8 mouse cellular contexts compared by ENCODE assay signal in the genomic region with DNA sequence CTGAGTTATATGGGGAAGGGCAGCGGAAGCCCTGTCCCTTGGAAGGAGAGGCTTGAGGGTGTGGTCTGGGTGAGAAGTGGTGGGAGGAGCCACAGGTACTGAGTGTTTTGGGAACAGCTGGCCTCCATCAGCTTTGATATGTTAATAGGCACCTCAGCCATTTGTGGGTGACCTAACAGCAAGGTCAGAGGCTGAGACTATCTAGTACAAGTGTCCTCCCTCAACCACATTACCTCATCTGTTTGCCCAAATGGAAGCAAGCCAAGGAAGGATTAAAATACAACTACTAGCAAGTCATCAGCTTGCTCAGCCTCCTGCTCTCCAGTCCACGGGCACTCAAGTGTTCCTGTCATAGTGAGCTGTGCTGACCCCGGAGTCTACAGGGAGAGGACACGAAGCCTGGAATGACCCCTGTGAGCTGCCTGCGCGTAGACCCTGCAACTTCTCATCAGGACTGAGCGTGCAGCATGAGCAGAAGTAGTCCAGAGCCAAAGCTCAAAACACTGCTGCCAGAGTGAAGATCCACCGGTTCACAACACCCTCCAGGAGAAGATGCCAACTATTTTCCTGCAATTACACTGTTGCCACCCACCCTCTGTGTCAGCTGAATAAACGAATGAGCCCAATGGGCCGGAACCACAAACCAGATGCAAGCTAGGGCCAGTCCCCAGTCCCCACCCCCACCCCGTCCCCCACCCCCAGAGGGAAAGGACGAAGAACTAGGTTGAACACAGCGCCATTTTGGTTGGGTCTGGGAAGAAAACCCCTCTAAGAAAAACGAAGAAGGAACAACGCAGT.
DNase-seq lines count a peak whose midpoint lies in the region; ATAC-seq and TF ChIP-seq lines count a peak whose summit lies in the region.

No protein-coding gene starts in this region.

- H3K36me3 ChIP-seq in ES-E14 (ENCODE audit: control insufficient read depth, insufficient read depth, low read length, poor library complexity, severe bottlenecking) = no peaks in the 10 kb centered on the region

- H3K4me1 ChIP-seq in ES-E14 (ENCODE audit: control insufficient read depth in 2 of 2, insufficient read depth in 2 of 2, low read length in 2 of 2, poor library complexity in 1 of 2) = peaks cover 4 to 14% of the 10 kb centered on the region in 2 experiments; a peak in 3 of 4 replicates

- H3K9ac ChIP-seq in ES-E14 (ENCODE audit: insufficient read depth, low read depth, low read length, poor library complexity, severe bottlenecking) = peak overlapping the region; percentile 4; the same call in 1 of the 2 replicates

- no peak overlapping the region for H3K4me3 ChIP-seq in ES-E14 (ENCODE audit: insufficient read depth in 1 of 2, low read depth in 1 of 2, low read length in 2 of 2, poor library complexity in 1 of 2, severe bottlenecking in 1 of 2)

- DNase-seq in 3T3-L1 (ENCODE audit: low read depth, low spot score) (peak; percentile 18), ES-E14 (ENCODE audit: low read depth, low spot score) (peak; percentile 72)
- DNase-seq in heart, postnatal 14 days = peak; percentile 54 to 65
- peak; percentile 58 to 85 for DNase-seq in kidney, postnatal 36 days
- no peak for DNase-seq in spleen, postnatal 36 days (ENCODE audit: low spot score in 2 of 2)
- no peak for DNase-seq in thymus, postnatal 14 days
- no peak for DNase-seq in layer of hippocampus, adult 9-10 months (ENCODE audit: low spot score)

- in situ Hi-C loops in ES-E14 (cut with MboI; ENCODE audit: low sequenced_read_pairs in 2 of 2, unreplicated experiment in 2 of 2) = no loop called here

- ATAC-seq in frontal cortex, adult (ENCODE audit: low TSS enrichment) = no peak

- peak overlapping the region; percentile 82 for H3K27ac ChIP-seq in ES-E14 (ENCODE audit: insufficient read depth, low read depth, low read length, poor library complexity, severe bottlenecking)

- intact Hi-C loops in heart, postnatal 14 days (cut with DNase I) = loop anchor here (5.0 kb wide), 3 partner anchors 103 to 323 kb away; no protein-coding TSS in a partner anchor

- 0 out of 2 replicates have a peak, but pooled peaks cover 3% of the 10 kb centered on the region for H3K9me3 ChIP-seq in ES-E14 (ENCODE audit: control insufficient read depth, insufficient read depth, low read depth, low read length)

TF ChIP-seq in ES-E14, 5 proteins besides CTCF, POLR2A, EP300 and RAD21:
- TF ChIP-seq ZC3H11A (IDR thresholded peaks at IDR 0.05; ENCODE audit: borderline replicate concordance, low read depth, low read length) (no peak), ZNF384 (IDR thresholded peaks at IDR 0.05; ENCODE audit: low read depth, low read length) (no peak), MAFK (IDR thresholded peaks at IDR 0.05; ENCODE audit: insufficient read depth, low read depth, low read length) (no peak)

Comparison
In these comparisons a context has a peak if more than half of its experiments do, and no peak if none do; other contexts are left out.
1. DNase-seq: peak in 3T3-L1 (single experiment), ES-E14 (single experiment), heart, postnatal 14 days (2 of 2) and kidney, postnatal 36 days (2 of 2); none in spleen, postnatal 36 days (0 of 2), thymus, postnatal 14 days (single experiment) and layer of hippocampus, adult 9-10 months (single experiment).